Comparison of ENCODE assay signal across 25 mouse cellular contexts in genomic region chr2:3948331-3948730, GRCm38 (mm10).
DNase-seq lines count a peak whose midpoint lies in the region; ATAC-seq and TF ChIP-seq lines count a peak whose summit lies in the region.
"Had no signal": no experiment of that assay in that cellular context is flagged by ENCODE, and none has a peak within 500 bp of the region (broad histone marks: within the 10 kb centered on the region; RNA-seq: fewer than 3 reads in every experiment).

No protein-coding gene starts in this region.

- H3K9me3 ChIP-seq in ES-Bruce4 (replicated peaks; ENCODE audit: control insufficient read depth, insufficient read depth, low read length, poor library complexity, severe bottlenecking) (peaks cover 3% of the 10 kb centered on the region), ES-E14 (ENCODE audit: control insufficient read depth, insufficient read depth, low read depth, low read length) (no peaks in the 10 kb centered on the region)
- no peaks in the 10 kb centered on the region for H3K9me3 ChIP-seq in midbrain, embryonic 14.5 days (ENCODE audit: control insufficient read depth, low read length)
- H3K9me3 ChIP-seq: embryonic facial prominence, embryonic 13.5 days; embryonic facial prominence, embryonic 15.5 days; forebrain, embryonic 10.5 days; forebrain, embryonic 12.5 days; forebrain, embryonic 15.5 days had no signal

- no peaks in the 10 kb centered on the region for H3K27me3 ChIP-seq in heart, adult 2 months (ENCODE audit: control insufficient read depth, insufficient read depth, low read length)
- no peaks in the 10 kb centered on the region for H3K27me3 ChIP-seq in ES-Bruce4 (ENCODE audit: control insufficient read depth, insufficient read depth, low read length, poor library complexity, severe bottlenecking)
- H3K27me3 ChIP-seq in midbrain, embryonic 14.5 days (ENCODE audit: control insufficient read depth, insufficient read depth, low read length) = no peaks in the 10 kb centered on the region
- H3K27me3 ChIP-seq: CH12.LX; embryonic facial prominence, embryonic 13.5 days; embryonic facial prominence, embryonic 15.5 days; forebrain, embryonic 12.5 days; forebrain, embryonic 15.5 days had no signal

- H3K36me3 ChIP-seq in heart, adult 2 months (ENCODE audit: control insufficient read depth, insufficient read depth, low read length) = no peaks in the 10 kb centered on the region
- H3K36me3 ChIP-seq in ES-Bruce4 (ENCODE audit: control insufficient read depth, insufficient read depth, low read length, poor library complexity, severe bottlenecking) = no peaks in the 10 kb centered on the region
- no peaks in the 10 kb centered on the region for H3K36me3 ChIP-seq in ES-E14 (ENCODE audit: control insufficient read depth, insufficient read depth, low read length, poor library complexity, severe bottlenecking)
- H3K36me3 ChIP-seq in midbrain, embryonic 14.5 days (ENCODE audit: control insufficient read depth, insufficient read depth, low read length) = no peaks in the 10 kb centered on the region
- H3K36me3 ChIP-seq: embryonic facial prominence, embryonic 13.5 days; embryonic facial prominence, embryonic 15.5 days; forebrain, embryonic 10.5 days; forebrain, embryonic 12.5 days; forebrain, embryonic 15.5 days had no signal

- no peak for TF ChIP-seq EP300 in heart, adult 2 months (IDR thresholded peaks at IDR 0.05; ENCODE audit: insufficient read depth, low read depth, low read length)
- TF ChIP-seq EP300 in ES-Bruce4 (IDR thresholded peaks at IDR 0.05; ENCODE audit: insufficient read depth, low read depth, low read length) = no peak

- WGBS in heart, adult 2 months = 61% methylated on average over 1 of the region's 1 CpGs
- 70% methylated on average over 1 of the region's 1 CpGs for WGBS in midbrain, embryonic 14.5 days

- no peaks in the 10 kb centered on the region for H3K79me2 ChIP-seq in heart, adult 2 months (replicated peaks; ENCODE audit: control insufficient read depth, insufficient read depth, low read length)

- no peak for TF ChIP-seq CTCF in heart, adult 2 months (IDR thresholded peaks at IDR 0.05)
- no peak for TF ChIP-seq CTCF in ES-Bruce4 (IDR thresholded peaks at IDR 0.05; ENCODE audit: low read depth, low read length)

- no peak overlapping the region for H3K4me2 ChIP-seq in midbrain, embryonic 14.5 days (ENCODE audit: low read length)
- H3K4me2 ChIP-seq: embryonic facial prominence, embryonic 13.5 days; embryonic facial prominence, embryonic 15.5 days; forebrain, embryonic 12.5 days; forebrain, embryonic 15.5 days had no signal

- no peak overlapping the region for H3K4me3 ChIP-seq in heart, adult 2 months
- H3K4me3 ChIP-seq in ES-Bruce4 (ENCODE audit: low read depth, low read length) (no peak overlapping the region), ES-E14 (ENCODE audit: insufficient read depth in 1 of 2, low read depth in 1 of 2, low read length in 2 of 2, poor library complexity in 1 of 2, severe bottlenecking in 1 of 2) (no peak overlapping the region)
- H3K4me3 ChIP-seq in midbrain, embryonic 14.5 days (replicated peaks; ENCODE audit: low read depth, low read length) = no peak overlapping the region
- H3K4me3 ChIP-seq: embryonic facial prominence, embryonic 13.5 days; embryonic facial prominence, embryonic 15.5 days; erythroblast, embryonic 14.5 days; forebrain, embryonic 10.5 days; forebrain, embryonic 12.5 days; forebrain, embryonic 15.5 days had no signal

- H3K27ac ChIP-seq in heart, adult 2 months = no peak overlapping the region
- H3K27ac ChIP-seq in ES-Bruce4 (ENCODE audit: insufficient read depth, low read length) = peak overlapping the region; percentile 21; the same call in 1 of the 2 replicates
- H3K27ac ChIP-seq in ES-E14 (ENCODE audit: insufficient read depth, low read depth, low read length, poor library complexity, severe bottlenecking) = no peak overlapping the region
- no peak overlapping the region for H3K27ac ChIP-seq in midbrain, embryonic 14.5 days (replicated peaks; ENCODE audit: low read depth, low read length)
- H3K27ac ChIP-seq: embryonic facial prominence, embryonic 13.5 days; embryonic facial prominence, embryonic 15.5 days; forebrain, embryonic 10.5 days; forebrain, embryonic 12.5 days; forebrain, embryonic 15.5 days had no signal

- DNase-seq in heart, adult 11 months = peak; percentile 56
- no peak for DNase-seq in heart, adult 2 months
- DNase-seq in ES-E14 (ENCODE audit: low read depth, low spot score) (peak; percentile 31), ZHBTc4 (ENCODE audit: low read depth, low spot score) (peak; percentile 88)
- no peak for DNase-seq in midbrain, embryonic 14.5 days
- no peak for DNase-seq in embryo, embryonic 10 days (ENCODE audit: low spot score)
- DNase-seq: adrenal gland, adult 8-10 months; adrenal gland, postnatal 14 days; adrenal gland, postnatal 36 days; B cell, adult 2 months; cerebellum, adult 11-12 months; cerebellum, adult 2 months; cerebellum, postnatal 10 days; cerebellum, postnatal 25 days; embryo, embryonic 11 days; forebrain, postnatal 0 days had no signal

- no peak for TF ChIP-seq POLR2A in heart, adult 2 months (IDR thresholded peaks at IDR 0.05; ENCODE audit: insufficient read depth, low read depth, low read length)
- no peak for TF ChIP-seq POLR2A in ES-Bruce4 (IDR thresholded peaks at IDR 0.05; ENCODE audit: insufficient read depth, low read length)

- no peak overlapping the region for H3K9ac ChIP-seq in heart, adult 2 months (ENCODE audit: low read depth, low read length)
- H3K9ac ChIP-seq in ES-Bruce4 (ENCODE audit: low read depth, poor library complexity, severe bottlenecking) = no peak overlapping the region
- no peak overlapping the region for H3K9ac ChIP-seq in ES-E14 (ENCODE audit: insufficient read depth, low read depth, low read length, poor library complexity, severe bottlenecking)
- H3K9ac ChIP-seq in midbrain, embryonic 14.5 days (replicated peaks; ENCODE audit: low read length) = no peak overlapping the region
- H3K9ac ChIP-seq: embryonic facial prominence, embryonic 13.5 days; embryonic facial prominence, embryonic 15.5 days; forebrain, embryonic 12.5 days; forebrain, embryonic 15.5 days; forebrain, postnatal 0 days had no signal

- no peaks in the 10 kb centered on the region for H3K4me1 ChIP-seq in heart, adult 2 months (ENCODE audit: control insufficient read depth, insufficient read depth, low read length)
- H3K4me1 ChIP-seq in ES-Bruce4 (ENCODE audit: control insufficient read depth, insufficient read depth, low read length) = no peaks in the 10 kb centered on the region
- no peaks in the 10 kb centered on the region for H3K4me1 ChIP-seq in ES-E14 (ENCODE audit: control insufficient read depth in 2 of 2, insufficient read depth in 2 of 2, low read length in 2 of 2, poor library complexity in 1 of 2)
- no peaks in the 10 kb centered on the region for H3K4me1 ChIP-seq in midbrain, embryonic 14.5 days (ENCODE audit: control insufficient read depth, insufficient read depth, low read length)
- H3K4me1 ChIP-seq: embryonic facial prominence, embryonic 13.5 days; embryonic facial prominence, embryonic 15.5 days; forebrain, embryonic 10.5 days; forebrain, embryonic 12.5 days; forebrain, embryonic 15.5 days had no signal

- intact Hi-C loops in heart, adult 2 months (cut with DNase I) = no loop called here

- ATAC-seq in midbrain, embryonic 14.5 days (ENCODE audit: low FRiP score, low TSS enrichment) = no peak
- ATAC-seq: CD4-positive, CD25-positive, alpha-beta regulatory T cell, adult 4 months; forebrain, embryonic 15.5 days; forebrain, postnatal 0 days had no signal

- in situ Hi-C loops in ES-E14 (cut with MboI; ENCODE audit: low sequenced_read_pairs in 2 of 2, unreplicated experiment in 2 of 2) = no loop called here

TF ChIP-seq in ES-E14, 5 proteins besides CTCF, POLR2A, EP300 and RAD21:
- TF ChIP-seq ZC3H11A (IDR thresholded peaks at IDR 0.05; ENCODE audit: borderline replicate concordance, low read depth, low read length) (no peak), HCFC1 (IDR thresholded peaks at IDR 0.05; ENCODE audit: borderline replicate concordance, insufficient read depth, low read length) (no peak), CHD2 (IDR thresholded peaks at IDR 0.05; ENCODE audit: low read depth, low read length) (no peak), ZNF384 (IDR thresholded peaks at IDR 0.05; ENCODE audit: low read depth, low read length) (no peak), MAFK (IDR thresholded peaks at IDR 0.05; ENCODE audit: insufficient read depth, low read depth, low read length) (no peak)

Comparison
In these comparisons a context has a peak if more than half of its experiments do, and no peak if none do; other contexts are left out.
1. DNase-seq: peak in heart, adult 11 months (single experiment), ES-E14 (single experiment) and ZHBTc4 (single experiment); none in heart, adult 2 months (0 of 2), midbrain, embryonic 14.5 days (single experiment) and embryo, embryonic 10 days (single experiment).